Mouse (Mus musculus) lung, postnatal 4 days (tissue): Measurements from ENCODE around the gene Ccdc117.
"Not testable (repeated sequence)": the region's sequence is repeated elsewhere in the genome, so short reads cannot be mapped to it uniquely, and the experiment has no call there.

Experiments
- DNase-seq, 2 experiments: peaks; one replicate each; pipeline ENCODE4 v3.0.0; 2021

Gene Ccdc117

DNA sequence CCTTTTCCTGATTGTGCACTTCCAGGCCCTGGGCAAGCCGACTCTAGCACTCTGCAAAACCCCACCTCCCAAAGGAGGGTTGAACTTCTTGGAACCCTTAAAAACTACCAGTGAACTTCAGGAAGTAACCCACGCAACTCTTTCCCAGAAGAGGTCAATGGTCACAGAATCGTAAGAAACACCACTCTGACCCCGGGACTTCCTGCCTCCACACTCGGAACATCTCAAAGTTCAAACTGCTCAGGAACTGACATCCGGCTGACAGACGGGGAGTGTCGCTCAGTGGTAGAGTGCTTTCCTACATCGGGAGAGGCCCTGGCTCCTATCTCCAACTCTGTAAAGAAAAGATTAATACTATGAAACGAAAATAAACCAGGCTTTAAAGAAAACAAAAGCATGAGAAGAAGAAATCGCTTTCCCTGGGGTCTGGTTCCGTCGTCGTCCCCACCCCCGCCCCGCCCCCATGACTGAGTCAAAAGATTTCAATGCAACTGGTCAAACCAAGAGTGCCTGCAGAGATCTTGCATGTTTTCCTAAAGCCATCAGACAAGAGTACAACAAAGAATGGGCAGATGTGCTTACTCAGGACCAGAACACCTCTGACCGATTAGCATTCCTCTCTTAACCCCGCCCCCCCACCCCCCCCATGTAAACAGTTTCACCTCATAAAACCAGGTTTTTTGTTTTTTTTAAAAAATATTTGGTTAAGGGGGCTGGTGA, 36.0 kb downstream of the Ccdc117 start:
- DNase-seq = peak; percentile 61 to 62

DNA sequence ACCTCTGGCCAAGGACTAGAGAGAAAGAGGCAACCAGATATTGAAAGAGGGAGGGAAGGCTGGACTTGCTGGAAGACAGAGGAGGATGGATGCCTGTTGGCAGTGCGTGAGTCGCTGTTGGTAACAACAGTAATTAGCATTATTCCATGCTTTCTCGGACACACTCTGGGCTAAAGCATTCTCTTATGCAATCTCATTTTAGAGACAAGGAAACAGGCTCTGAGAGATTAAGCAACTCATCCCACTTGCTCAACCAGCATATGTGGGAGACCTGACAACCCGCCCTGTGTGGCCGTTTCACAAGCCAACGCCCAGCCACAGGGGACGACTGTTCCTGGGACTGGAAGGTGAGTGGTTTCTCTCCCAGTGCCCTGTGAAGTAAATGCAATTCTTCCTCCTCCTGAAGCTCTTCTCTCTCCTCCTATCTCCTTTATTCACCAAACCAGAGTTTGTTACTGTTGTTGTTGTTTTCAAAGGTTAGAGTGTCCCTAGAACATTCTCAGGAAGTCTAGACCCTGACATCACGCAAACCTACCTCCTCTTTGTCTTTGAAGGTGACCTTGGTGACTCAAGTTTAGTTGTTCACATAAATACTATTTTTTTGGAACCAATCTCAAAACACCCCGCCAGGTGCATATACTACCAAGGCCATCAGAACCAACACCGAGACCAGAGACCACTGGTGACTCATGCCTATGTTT, 39.5 kb downstream of the Ccdc117 start:
- peak; percentile 56 to 58 for DNase-seq

DNA sequence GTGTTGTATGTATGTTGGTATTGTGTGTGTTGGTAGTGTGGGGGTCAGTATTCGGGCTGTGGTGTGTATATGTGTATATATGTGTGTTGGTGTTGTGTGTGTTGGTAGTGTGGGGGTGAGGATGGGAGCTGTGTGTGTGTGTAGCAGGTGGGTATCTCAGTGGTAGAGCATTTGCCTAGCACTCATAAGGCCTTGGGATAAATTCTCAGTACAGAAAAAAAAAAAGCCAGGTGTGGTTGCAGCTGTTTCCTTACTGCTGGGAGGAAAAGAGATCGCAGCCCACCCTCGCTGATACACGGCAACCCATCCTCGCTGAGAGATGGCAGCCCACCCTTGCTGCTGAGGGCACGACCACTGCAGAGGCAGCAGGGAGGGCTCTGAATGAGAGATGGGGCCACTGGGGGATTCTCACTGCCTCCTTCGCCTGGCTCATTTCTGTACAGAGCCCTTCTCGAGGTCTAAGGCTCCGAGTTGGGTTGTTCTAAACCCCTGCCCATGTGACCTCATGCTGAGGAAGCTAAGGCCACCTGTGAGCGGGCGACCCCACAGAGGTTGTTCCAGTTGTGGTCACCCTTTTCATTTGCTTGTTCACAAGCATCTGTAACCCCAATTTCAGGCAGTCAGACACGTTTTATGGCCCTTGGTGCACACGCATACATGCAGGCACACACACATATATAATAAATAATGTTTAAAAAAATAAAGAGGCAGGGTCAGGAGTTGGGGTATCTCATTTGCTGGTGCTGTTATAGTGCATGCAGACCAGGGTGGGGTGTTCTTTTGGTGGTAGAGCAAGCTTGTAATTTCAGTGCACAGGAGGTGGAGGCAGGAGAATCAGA, 40.9 kb downstream of the Ccdc117 start:
- no peak for DNase-seq

DNA sequence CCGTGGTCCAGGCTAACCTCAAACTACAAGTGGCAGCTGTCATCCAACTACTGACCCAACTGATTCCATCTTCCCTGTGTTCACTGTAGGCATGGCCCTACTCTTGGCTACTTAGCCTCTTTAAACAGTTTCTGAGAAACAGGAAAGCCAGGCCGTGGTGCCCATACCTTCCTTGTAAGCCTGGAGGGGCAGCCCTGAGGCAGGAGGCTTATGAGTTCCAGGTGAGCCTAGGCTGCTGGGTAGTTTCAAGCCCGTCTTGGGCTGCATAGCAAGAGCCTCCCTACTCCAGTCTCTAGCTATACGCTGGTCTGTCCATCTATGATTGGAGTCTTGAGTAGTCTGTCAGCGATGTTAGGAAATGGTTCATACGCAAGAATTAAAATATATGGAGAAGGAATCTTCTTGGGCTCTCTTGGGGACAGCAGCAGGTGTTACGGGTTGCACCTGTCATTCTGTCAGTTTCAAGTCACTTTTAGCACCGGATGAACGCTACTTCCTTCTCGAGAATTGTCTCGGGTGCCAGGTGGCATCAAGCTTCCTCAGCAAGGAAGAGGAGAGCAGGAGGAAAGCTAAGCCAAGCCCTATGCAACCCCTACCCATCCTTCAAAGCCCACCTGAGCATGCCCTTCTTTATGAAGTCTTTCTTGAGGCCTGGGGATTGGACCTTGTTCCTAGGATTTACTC, 41.9 kb downstream of the Ccdc117 start:
- DNase-seq = no peak

DNA sequence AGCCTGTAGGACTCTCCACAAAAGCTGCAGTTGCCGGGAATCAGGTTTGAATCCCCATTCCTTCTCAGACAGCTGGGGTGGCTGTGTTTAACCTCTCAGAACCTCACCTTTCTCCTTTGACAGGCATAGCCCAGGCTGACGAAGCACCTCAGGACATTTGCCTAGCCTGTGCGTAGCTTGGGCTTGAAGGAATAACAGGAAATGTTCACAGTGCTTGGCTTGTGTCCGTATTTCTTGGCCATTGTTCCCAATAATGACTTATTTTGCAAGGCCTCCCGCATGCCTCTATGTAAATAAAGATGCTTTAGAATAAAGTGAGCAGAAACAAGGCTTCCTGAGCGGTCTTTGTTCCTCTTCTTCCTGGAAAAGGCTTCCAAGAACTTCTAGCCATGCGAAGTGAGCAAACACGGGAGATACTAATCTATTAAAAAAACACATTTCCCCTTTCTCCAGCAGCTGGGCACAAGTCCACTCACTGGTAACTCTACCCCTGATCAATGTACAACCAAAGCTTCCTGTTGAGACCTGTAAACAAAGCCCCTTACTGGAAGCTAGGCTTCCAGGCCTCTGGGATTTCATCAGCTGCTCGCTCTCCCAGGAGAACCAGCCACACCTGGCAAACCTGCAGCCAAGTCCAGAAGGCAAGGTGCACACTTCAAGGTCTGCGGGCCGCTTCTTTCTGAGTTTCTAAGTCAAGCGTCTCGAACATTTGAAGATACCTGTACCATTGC, 42.9 kb downstream of the Ccdc117 start:
- DNase-seq = peak in 1 of 2 experiments; percentile 39

DNA sequence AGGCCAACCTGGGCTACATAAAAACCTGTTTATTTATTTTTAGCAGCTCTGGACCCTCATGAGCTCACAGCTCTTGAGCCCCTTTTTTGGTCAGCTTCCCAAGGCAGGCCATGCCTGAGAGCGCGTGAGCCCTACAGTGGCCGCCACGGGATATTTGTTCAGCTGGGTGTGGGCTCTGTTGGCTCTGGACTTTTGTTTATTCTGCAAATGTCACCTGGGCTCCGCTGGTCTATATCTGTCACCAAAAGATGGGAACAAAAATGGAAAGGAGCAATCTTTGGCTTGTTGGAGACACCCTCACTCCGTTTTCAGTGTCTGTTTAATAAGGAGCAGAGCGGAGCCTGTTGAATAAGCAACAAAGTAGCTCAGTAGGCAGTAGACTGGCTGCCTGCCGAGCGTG, 43.6 kb downstream of the Ccdc117 start:
- DNase-seq = no peak

DNA sequence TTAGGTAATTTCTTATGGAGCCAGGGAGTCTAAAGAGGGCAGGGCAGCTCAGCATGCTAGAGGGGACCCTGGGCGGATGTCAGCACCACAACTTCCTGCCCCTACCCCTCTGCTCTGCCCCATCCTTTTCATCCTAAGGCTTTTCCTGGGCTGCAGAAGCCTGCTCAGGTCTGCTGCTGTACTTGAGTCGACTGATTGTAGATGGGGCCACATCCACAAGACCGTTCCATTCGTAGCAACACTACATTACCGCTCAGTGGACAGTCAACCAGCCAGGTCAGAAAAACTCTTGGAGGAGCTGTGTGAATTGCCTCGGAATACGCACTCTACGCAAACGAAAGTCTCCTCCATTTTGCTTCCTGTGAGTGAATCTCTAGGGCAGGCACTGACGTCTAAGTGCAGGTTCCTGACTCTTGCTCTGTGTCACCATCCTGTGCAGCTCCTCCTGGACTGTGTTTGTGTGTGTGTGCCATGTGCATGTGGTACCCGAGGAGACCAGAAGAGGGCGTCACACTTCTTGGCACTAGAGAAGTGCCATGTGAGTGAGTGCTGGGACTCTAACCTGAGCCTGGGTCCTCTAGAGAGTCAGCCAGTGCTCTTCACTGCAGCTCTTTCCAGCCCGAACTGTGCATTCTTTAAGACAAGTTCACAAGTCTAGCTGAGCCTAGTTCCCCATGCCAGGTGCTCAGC, 45.3 kb downstream of the Ccdc117 start:
- no peak for DNase-seq

DNA sequence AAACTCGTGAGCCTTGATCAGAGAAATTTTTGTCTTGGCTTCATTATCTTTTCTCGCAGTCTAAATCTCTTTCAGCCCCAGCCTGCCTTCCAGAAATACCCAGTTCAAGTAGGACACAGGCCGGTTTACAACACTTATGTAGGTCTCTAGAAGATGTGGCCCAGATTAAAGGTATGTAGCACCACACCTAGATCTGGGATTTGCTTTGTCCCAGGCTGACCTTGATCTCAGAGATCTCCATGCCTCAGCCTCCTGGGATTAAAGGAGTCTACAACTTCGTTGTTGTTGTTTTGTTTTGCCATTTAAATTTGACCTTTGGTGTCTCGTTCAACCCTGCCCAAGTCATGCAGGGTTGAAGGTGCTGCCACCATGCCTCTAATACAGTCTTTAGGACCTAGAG, 46.1 kb downstream of the Ccdc117 start:
- DNase-seq = no peak

DNA sequence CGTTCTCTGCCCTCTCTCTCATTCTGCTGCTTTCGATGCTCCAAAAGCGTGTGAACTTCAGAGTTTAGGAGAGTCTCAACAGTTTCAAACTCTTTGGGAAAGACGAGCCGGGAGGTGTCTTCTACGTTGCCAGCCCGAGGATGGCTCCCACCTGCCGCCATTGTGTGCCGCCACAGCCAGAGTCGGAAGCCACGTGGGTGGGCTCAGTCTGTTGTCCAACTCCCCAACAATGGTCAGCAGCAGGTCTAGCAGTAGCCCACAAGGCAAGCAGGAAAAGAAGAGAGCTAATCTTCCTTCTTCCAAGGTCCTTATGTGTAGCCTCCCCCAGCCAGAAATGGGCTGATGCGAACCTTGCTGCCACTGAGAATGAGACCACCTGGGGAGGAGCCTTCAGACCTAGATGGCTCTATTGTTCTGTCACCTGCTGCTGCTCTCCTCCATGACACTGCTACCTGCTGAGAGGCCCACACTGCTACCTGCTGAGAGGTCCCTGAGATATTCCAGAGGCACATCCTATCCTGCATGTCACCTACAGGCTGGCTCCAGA, 46.6 kb downstream of the Ccdc117 start:
- no peak for DNase-seq

DNA sequence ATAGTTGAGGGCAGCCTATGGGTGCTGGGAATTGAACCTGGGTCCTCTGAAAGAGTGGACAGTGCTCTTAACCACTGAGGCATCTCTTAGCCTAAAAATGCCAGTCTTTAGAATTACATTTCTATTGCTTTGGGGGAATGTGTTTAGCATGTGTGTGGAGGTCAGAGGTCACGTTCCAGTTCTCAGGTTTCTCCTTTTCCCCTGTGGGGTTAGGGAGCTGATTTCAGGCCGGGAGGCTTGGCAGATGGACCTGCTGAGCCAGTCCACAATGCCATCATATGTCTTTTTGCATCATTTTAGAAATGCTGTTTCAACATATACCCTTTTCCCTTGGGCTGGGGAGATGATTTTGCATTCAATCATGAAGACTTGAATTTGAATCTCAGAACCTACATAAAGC, 48.1 kb downstream of the Ccdc117 start:
- DNase-seq = no peak

DNA sequence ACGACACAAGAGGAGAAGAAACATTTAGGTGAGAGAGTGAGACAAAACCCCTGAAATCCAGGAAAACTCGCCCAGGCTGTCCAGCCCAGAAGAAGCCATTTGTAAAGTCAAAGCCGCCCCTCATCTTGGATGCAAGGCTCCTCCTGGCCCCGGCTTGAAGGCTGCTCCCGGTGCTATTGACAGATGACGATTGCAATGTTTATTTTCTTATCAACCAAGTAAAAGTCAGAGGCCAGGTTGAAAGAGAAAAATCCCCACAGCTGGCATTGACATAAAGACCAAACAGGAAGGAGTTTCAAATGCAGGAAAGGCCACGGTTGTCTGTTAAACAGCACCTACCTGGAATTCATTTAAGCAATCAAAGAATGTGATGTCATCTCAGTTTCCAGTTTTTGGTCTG, 50.1 kb downstream of the Ccdc117 start:
- no peak for DNase-seq

DNA sequence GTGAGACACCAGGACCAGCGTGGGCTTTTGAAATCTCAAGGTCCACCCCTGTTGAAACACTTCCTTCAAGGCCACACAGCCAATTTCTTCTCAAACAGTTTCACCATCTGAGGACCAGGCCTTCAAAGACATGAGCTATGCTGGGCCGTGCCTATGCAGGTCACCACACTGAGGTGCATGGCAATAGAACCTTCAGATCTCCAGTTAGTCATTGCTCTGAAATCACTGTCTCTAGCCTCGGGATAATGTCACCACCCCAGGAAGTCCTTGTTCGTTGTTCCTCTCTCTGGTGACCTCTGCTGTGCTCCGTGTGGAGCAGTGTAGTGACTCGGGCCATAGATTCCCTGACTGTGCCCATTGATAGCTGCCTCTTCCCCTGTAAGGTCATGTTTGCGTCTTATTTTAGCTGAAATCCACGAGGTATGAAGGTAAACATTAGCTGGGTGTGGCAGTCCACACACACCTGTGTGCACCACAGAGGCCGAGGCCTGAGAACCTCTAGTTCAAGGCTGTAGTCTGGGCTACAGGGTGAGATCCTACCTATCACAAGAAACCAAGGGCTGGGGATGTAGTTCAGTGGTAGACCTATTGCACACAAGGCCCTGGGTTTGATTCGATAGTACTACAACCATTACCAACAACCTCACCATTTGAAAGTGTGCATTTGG, 50.9 kb downstream of the Ccdc117 start:
- DNase-seq = no peak

DNA sequence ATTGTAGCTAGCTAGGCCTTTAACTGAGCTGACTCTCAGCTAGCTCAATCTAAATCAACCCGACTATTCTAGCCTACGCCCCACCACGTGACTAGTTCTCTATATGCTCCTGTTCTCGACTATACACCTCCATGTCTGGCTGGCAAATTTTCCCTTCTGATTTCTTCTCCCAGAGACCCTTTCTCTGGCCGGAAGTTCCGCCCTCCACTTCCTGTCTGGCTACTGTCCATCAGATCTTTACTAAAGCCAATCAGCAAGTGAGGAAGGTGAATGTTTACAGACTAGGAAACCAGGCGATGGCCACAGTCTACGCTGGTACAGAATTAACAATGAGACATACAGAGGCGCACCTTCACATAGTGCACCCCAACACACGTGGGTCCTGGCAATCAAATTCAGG, 52.6 kb downstream of the Ccdc117 start:
- not testable (repeated sequence) for DNase-seq

DNA sequence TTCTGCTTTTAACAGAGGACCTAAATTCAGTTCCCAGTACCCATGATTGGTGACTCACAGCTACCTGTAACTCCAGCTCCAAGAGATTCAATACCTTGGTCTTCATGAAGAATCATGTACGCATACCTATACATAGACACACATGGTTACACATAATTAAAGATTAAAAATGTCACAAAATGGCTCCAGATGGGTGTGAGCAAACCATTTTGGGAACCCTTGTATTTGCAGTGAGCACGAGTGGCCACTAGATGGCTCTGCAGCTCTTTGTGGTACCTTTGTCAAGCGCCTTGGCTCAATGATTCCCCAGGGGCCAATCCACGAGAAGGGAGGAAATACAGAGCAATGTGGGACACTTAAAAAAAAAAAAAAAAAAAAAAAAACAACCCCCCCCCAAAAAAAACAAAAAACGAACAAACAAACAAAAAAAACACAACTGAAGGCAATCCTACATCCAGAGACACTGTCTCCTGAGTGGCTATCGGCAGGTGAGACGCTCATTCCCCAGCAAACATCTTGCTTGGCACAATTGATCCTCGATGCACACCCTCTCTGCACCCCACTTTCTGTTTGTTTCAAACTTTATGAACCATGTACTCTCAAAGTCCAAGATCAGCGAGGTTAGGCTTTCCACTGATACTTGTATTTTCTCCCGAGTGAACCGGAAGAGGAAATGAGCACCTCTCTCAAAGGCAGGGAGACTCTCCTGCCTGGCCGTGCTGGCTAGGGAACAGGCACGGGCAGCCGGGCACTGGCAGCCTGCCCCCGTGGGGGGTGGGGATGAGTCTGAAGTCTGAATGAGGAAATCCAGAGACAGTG, 56.6 kb downstream of the Ccdc117 start:
- DNase-seq = peak; percentile 81 to 90

DNA sequence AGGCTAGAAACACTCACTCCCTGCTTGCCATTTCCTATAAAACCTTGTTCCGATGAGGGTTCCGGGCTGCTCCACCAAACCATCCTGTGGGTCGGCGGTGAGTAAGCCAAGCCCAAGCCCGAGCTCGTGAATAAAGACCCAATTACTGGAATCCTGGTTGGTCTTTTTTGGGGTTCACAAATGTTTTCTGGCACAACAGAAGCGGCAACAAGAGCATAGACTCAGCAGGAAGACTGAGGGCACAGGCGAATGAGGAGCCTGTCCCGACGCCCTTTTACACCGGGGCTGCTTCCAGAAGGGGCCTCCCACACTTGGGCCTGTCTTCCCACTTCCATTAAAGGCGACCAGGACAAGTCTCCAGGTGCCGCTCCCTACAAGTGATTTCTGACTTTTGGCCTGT, 59.4 kb downstream of the Ccdc117 start:
- DNase-seq = no peak
